Mouse (Mus musculus) midbrain, embryonic 12.5 days (tissue): Measurements from ENCODE around the gene Gm17657. TPM values are rescaled to one million over a fixed set of nuclear protein-coding genes. Genes with fewer than 3 reads are reported as not detected.

Experiments
- ATAC-seq: fragments of 200-750 bp; cut with Nextera tagmentation; 2 replicates; pipeline ENCODE4 v1.8.0; 2017; ENCODE audit warnings: low read depth, moderate TSS enrichment, moderate library complexity; ENCODE audit not compliant: low FRiP score
- H3K27ac ChIP-seq: fragments of 300-500 bp; sonication (generic); replicated peaks from 2 replicates; pipeline ENCODE4 v1.5.1; 2016; ENCODE audit warnings: mild to moderate bottlenecking
- H3K27me3 ChIP-seq: fragments of 300-500 bp; sonication (generic); 2 replicates; pipeline ENCODE4 v1.6.1; 2016; ENCODE audit warnings: mild to moderate bottlenecking
- H3K36me3 ChIP-seq: fragments of 300-500 bp; sonication (generic); 2 replicates; pipeline ENCODE4 v1.6.1; 2016
- H3K4me1 ChIP-seq: fragments of 300-500 bp; sonication (generic); 2 replicates; pipeline ENCODE4 v1.6.1; 2016
- H3K4me2 ChIP-seq: fragments of 300-500 bp; sonication (generic); replicated peaks from 2 replicates; pipeline ENCODE4 v1.6.1; 2016; ENCODE audit warnings: mild to moderate bottlenecking, moderate library complexity
- H3K4me3 ChIP-seq: fragments of 300-500 bp; sonication (generic); 2 replicates; pipeline ENCODE4 v1.5.1; 2016; ENCODE audit warnings: mild to moderate bottlenecking
- H3K9ac ChIP-seq: fragments of 300-500 bp; sonication (generic); replicated peaks from 2 replicates; pipeline ENCODE4 v1.6.1; 2016; ENCODE audit warnings: mild to moderate bottlenecking, moderate library complexity
- H3K9me3 ChIP-seq: fragments of 300-500 bp; sonication (generic); 2 replicates; pipeline ENCODE4 v1.6.1; 2016; ENCODE audit warnings: mild to moderate bottlenecking
- WGBS: fragments of 180-500 bp; shearing (Covaris S2); methylation state at CpG from one replicate; pipeline ENCODE4 v1.1.7; 2016; 5-methylcytosine and 5-hydroxymethylcytosine counted together
- polyA plus RNA-seq: library from polyadenylated mRNA; unstranded; fragments of >200 nt; fragmentation: Nextera tagmentation; extraction: Ambion mirVana; gene quantifications from 2 replicates; pipeline ENCODE4 v1.2.1, GENCODE M21; 2016

Gene Gm17657
- polyA plus RNA-seq, 1 experiment from 2014 or later: not detected

DNA sequence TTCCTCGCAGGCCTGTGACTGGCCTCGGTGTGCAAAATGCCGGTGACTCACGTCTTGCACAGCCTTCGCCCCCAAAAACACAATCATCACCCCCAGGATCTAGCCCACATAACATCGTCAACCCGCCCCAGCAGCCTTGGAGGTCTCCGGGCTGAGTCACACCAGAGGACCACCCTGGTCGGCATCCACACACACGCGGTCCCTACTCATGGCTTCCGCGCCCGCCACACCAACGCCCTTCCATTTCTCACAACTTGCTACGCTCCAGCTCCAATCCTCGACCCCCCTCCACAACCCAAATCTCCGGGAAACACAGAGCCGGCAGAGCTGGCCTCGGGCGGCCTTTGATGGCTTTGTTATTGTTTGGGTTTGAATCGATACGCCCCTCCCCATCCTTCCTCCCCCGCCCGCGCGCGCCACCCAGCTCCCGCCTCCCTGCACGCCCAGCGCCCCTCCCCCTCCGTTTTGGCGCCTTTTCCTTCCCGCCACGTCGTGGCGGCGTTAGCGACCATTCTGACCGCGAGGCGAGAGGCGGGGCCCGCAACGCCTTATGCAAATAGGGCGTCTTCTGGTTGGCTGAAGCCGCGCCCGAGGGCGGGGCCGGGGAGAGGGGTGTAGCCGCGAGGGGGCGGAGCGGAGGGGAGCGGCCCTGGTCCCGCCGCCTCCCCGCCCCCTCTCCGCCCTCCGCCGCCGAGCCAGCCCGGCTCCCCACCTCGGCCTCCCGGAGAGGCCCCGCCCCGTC is 59.3 kb downstream of the Gm17657 start:
- Histone ChIP-seq H3K4me2 (peak overlapping the region; percentile 88), H3K27me3 (no peaks in the 10 kb centered on the region), H3K36me3 (peaks cover 13% of the 10 kb centered on the region), H3K4me3 (peak overlapping the region; percentile 81), H3K27ac (peak overlapping the region; percentile 95), H3K9me3 (no peaks in the 10 kb centered on the region), H3K4me1 (peaks cover 25% of the 10 kb centered on the region), H3K9ac (peak overlapping the region; percentile 82)
- peak; percentile 86 for ATAC-seq
- under 1% methylated on average over 46 of the region's 68 CpGs for WGBS

GRCm38 (mm10) chr17:29488978-29489970 is 60.2 kb downstream of the Gm17657 start:
- Histone ChIP-seq H3K4me2 (peak overlapping the region; percentile 88), H3K27ac (peak overlapping the region; percentile 94), H3K4me1 (peaks cover 20% of the 10 kb centered on the region), H3K9ac (peak overlapping the region; percentile 63), H3K36me3 (peaks cover 6% of the 10 kb centered on the region), H3K27me3 (no peaks in the 10 kb centered on the region), H3K4me3 (peak overlapping the region; percentile 81), H3K9me3 (no peaks in the 10 kb centered on the region)
- ATAC-seq: no peak
- WGBS: 6% methylated on average over 30 of the region's 30 CpGs

DNA sequence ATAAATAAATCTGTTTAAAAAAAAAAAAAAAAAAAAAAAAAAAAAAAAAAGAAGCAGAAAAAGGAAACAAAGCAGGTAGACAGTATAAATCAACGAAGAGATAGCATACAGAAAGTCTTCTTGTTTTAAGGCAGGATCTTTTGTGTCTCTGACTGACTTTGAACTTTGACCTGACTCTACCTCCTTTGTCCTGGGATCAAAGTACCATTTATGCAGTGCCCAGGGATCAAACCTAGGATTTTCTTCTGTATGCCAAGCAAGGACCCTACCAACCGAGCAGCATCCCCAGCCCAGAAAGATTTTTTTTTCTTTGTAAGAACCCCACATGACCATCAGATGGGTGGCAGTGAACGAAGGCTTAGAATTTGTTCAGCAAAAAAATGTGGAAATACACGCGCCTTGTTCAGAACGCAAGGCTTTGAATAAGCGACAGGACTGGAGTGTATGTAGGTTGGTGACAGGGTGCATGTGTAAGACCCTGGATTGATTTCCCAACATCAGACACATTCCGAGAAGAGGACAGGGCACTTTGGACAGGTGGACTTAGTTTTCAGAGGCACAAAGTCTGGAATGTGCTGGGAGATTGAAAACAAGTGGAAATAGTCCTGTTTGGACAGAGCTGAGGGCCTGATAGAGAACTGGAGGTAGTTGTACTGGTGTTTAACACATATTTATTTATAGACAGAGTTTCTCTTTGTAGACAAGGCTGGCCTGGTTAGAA is 61.0 kb downstream of the Gm17657 start:
- H3K4me2 ChIP-seq: no peak overlapping the region
- H3K36me3 ChIP-seq: no peaks in the 10 kb centered on the region
- H3K4me1 ChIP-seq: peaks cover 20% of the 10 kb centered on the region
- H3K27me3 ChIP-seq: no peaks in the 10 kb centered on the region
- no peak overlapping the region for H3K9ac ChIP-seq
- no peak overlapping the region for H3K27ac ChIP-seq
- ATAC-seq: no peak
- no peaks in the 10 kb centered on the region for H3K9me3 ChIP-seq
- H3K4me3 ChIP-seq: no peak overlapping the region
- WGBS: 68% methylated on average over 8 of the region's 8 CpGs

DNA sequence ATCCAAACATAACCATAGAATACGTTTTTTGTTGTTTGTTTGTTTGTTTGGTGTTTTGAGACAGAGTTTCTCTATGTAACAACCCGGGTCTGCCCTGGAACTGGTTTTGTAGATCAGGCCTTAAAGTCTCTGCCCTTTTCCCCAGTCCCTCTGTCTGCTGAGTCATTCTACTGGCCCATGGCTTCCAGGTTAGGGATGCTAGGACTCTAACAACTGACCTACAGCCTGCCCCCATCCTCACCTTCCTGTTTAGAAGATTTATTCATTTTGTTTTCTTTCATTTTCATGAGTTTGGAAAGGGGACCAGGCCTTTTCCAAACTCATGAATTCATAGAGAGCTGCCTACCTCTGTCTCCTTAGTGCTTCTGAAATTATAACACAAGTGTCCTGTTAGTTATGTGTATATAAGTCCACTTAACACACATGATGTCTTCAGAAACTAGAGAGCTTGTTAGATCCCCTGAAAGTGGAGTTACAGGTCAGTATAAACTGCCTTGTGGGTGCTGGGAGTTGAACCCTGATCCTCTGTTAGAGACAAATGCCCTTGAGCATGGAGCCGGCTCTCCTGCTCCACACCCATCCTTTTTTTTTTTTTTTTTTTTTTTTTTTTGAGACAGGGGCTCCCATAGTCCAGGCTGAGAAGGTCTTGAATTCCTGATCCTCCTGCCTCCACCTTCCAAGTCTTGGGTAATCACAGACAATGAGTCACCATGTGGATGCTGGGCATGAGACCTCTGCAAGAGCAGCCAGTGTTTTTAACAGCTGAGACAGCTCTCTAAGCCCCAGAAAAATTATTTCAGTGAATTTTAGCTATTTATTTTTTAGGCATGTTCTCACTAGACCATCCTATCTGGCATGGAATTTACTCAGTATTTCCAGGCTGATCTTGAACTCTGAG is 63.9 kb downstream of the Gm17657 start:
- no peak overlapping the region for H3K4me3 ChIP-seq
- WGBS: 74% methylated on average over 3 of the region's 3 CpGs
- H3K27ac ChIP-seq: no peak overlapping the region
- no peaks in the 10 kb centered on the region for H3K27me3 ChIP-seq
- no peak overlapping the region for H3K4me2 ChIP-seq
- peaks cover 9% of the 10 kb centered on the region for H3K4me1 ChIP-seq
- no peaks in the 10 kb centered on the region for H3K36me3 ChIP-seq
- 0 out of 2 replicates have a peak, but pooled peaks cover 5% of the 10 kb centered on the region for H3K9me3 ChIP-seq
- H3K9ac ChIP-seq: no peak overlapping the region
- no peak for ATAC-seq

GRCm38 (mm10) chr17:29484431-29484830 is 65.0 kb downstream of the Gm17657 start:
- no peak overlapping the region for H3K9ac ChIP-seq
- 79% methylated on average over 2 of the region's 2 CpGs for WGBS
- ATAC-seq: no peak
- no peaks in the 10 kb centered on the region for H3K27me3 ChIP-seq
- H3K4me1 ChIP-seq: peaks cover 6% of the 10 kb centered on the region
- no peak overlapping the region for H3K27ac ChIP-seq
- no peak overlapping the region for H3K4me2 ChIP-seq
- H3K9me3 ChIP-seq: 0 out of 2 replicates have a peak, but pooled peaks cover 5% of the 10 kb centered on the region
- no peak overlapping the region for H3K4me3 ChIP-seq
- no peaks in the 10 kb centered on the region for H3K36me3 ChIP-seq

DNA sequence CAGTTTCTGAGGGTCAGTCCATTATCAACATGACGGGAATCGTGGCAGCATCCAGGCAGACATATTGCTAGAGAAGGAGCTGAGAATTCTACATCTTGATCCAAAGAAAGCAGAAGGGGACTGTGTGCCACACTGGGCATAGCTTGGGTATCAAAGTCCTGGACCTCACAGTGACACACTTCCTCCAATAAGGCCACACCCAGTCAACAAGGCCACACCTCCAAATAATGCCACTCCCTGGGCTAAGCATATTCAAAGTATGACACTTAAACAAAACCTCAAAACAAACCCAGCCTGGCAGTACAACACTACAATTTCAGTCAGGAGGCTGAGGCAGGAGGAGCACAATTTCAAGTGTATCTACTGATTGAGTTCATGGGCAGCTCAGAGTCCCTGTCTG is 66.2 kb downstream of the Gm17657 start:
- no peaks in the 10 kb centered on the region for H3K4me1 ChIP-seq
- H3K4me2 ChIP-seq: no peak overlapping the region
- ATAC-seq: no peak
- H3K9me3 ChIP-seq: 0 out of 2 replicates have a peak, but pooled peaks cover 5% of the 10 kb centered on the region
- no peaks in the 10 kb centered on the region for H3K36me3 ChIP-seq
- no peak overlapping the region for H3K27ac ChIP-seq
- H3K4me3 ChIP-seq: no peak overlapping the region
- no peak overlapping the region for H3K9ac ChIP-seq
- WGBS: 95% methylated on average over 2 of the region's 2 CpGs
- H3K27me3 ChIP-seq: no peaks in the 10 kb centered on the region

DNA sequence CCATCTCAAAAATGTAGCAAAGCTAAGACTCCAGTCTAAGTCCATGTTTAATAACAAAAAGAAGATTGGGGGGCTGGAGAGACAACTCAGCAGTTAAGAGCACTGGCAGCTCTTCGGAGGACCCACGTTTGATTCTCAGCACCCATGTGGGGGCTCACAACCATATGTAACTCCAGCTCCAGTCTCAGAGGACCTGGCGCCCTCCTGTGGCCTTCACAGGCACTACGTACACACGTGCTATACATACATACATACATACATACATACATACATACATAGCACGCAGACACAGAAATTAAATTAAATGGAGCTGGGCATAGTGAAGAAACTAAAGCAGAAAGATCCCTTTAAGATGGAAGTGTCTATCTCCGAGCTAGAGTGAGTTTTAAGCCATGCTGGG is 66.8 kb downstream of the Gm17657 start:
- Histone ChIP-seq H3K4me1 (no peaks in the 10 kb centered on the region), H3K4me3 (no peak overlapping the region), H3K9me3 (0 out of 2 replicates have a peak, but pooled peaks cover 5% of the 10 kb centered on the region), H3K9ac (no peak overlapping the region), H3K27me3 (no peaks in the 10 kb centered on the region), H3K36me3 (no peaks in the 10 kb centered on the region), H3K4me2 (no peak overlapping the region), H3K27ac (no peak overlapping the region)
- 92% methylated on average over 7 of the region's 7 CpGs for WGBS
- no peak for ATAC-seq

- ATAC-seq: no peak
- no peaks in the 10 kb centered on the region for H3K4me1 ChIP-seq
- H3K9ac ChIP-seq: no peak overlapping the region
- no peak overlapping the region for H3K27ac ChIP-seq
- no peak overlapping the region for H3K4me2 ChIP-seq
- H3K36me3 ChIP-seq: no peaks in the 10 kb centered on the region
- 82% methylated on average over 2 of the region's 2 CpGs for WGBS
- no peaks in the 10 kb centered on the region for H3K27me3 ChIP-seq
- no peak overlapping the region for H3K4me3 ChIP-seq
- 0 out of 2 replicates have a peak, but pooled peaks cover 5% of the 10 kb centered on the region for H3K9me3 ChIP-seq
Observed at GRCm38 (mm10) chr17:29480256-29480655, 69.2 kb downstream of the Gm17657 start.

DNA sequence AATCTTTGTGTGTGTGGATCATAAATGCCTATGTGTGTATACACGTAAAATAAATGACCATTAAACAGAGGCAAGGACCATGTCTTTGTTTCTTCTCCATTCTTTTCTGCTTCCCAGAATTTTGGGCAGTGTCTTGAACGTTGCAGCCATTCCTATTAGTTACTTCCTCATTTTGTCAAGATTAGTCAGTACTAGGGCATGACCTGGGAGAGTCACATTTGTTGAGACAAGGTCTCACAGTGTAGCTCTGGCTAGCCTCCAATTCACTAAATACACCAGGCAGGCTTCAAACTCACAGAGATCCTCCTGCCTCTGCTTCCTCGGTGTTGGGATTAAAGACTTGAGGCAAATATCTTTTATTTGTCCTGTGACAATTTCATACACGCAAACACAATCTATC is 71.2 kb downstream of the Gm17657 start:
- H3K4me3 ChIP-seq: no peak overlapping the region
- H3K36me3 ChIP-seq: no peaks in the 10 kb centered on the region
- H3K4me2 ChIP-seq: no peak overlapping the region
- 0 out of 2 replicates have a peak, but pooled peaks cover 5% of the 10 kb centered on the region for H3K9me3 ChIP-seq
- ATAC-seq: no peak
- no peaks in the 10 kb centered on the region for H3K27me3 ChIP-seq
- H3K9ac ChIP-seq: no peak overlapping the region
- no peak overlapping the region for H3K27ac ChIP-seq
- WGBS: 94% methylated on average over 4 of the region's 4 CpGs
- no peaks in the 10 kb centered on the region for H3K4me1 ChIP-seq

GRCm38 (mm10) chr17:29477357-29477756 is 72.1 kb downstream of the Gm17657 start:
- Histone ChIP-seq H3K4me1 (no peaks in the 10 kb centered on the region), H3K27ac (no peak overlapping the region), H3K9ac (no peak overlapping the region), H3K4me2 (no peak overlapping the region), H3K4me3 (no peak overlapping the region), H3K36me3 (no peaks in the 10 kb centered on the region), H3K9me3 (no peaks in the 10 kb centered on the region), H3K27me3 (no peaks in the 10 kb centered on the region)
- 90% methylated on average over 10 of the region's 10 CpGs for WGBS
- no peak for ATAC-seq

GRCm38 (mm10) chr17:29476461-29476860 is 73.0 kb downstream of the Gm17657 start:
- 77% methylated on average over 4 of the region's 4 CpGs for WGBS

More at GRCm38 (mm10) chr17:29476461-29476860, 73.0 kb downstream of the Gm17657 start:
- Histone ChIP-seq H3K27ac (no peak overlapping the region), H3K27me3 (no peaks in the 10 kb centered on the region), H3K9ac (no peak overlapping the region), H3K4me2 (no peak overlapping the region), H3K9me3 (no peaks in the 10 kb centered on the region), H3K36me3 (no peaks in the 10 kb centered on the region), H3K4me1 (no peaks in the 10 kb centered on the region), H3K4me3 (no peak overlapping the region)
- no peak for ATAC-seq
